Mouse (Mus musculus) midbrain, embryonic 12.5 days (tissue): ENCODE data around the gene Gm29776. TPM values are rescaled to one million over a fixed set of nuclear protein-coding genes. Genes with fewer than 3 reads are reported as not detected.

Experiments
- ATAC-seq: fragments of 200-750 bp; cut with Nextera tagmentation; 2 replicates; pipeline ENCODE4 v1.8.0; 2017; ENCODE audit warnings: low read depth, moderate TSS enrichment, moderate library complexity; ENCODE audit not compliant: low FRiP score
- H3K27ac ChIP-seq: fragments of 300-500 bp; sonication (generic); replicated peaks from 2 replicates; pipeline ENCODE4 v1.5.1; 2016; ENCODE audit warnings: mild to moderate bottlenecking
- H3K27me3 ChIP-seq: fragments of 300-500 bp; sonication (generic); 2 replicates; pipeline ENCODE4 v1.6.1; 2016; ENCODE audit warnings: mild to moderate bottlenecking
- H3K36me3 ChIP-seq: fragments of 300-500 bp; sonication (generic); 2 replicates; pipeline ENCODE4 v1.6.1; 2016
- H3K4me1 ChIP-seq: fragments of 300-500 bp; sonication (generic); 2 replicates; pipeline ENCODE4 v1.6.1; 2016
- H3K4me2 ChIP-seq: fragments of 300-500 bp; sonication (generic); replicated peaks from 2 replicates; pipeline ENCODE4 v1.6.1; 2016; ENCODE audit warnings: mild to moderate bottlenecking, moderate library complexity
- H3K4me3 ChIP-seq: fragments of 300-500 bp; sonication (generic); 2 replicates; pipeline ENCODE4 v1.5.1; 2016; ENCODE audit warnings: mild to moderate bottlenecking
- H3K9ac ChIP-seq: fragments of 300-500 bp; sonication (generic); replicated peaks from 2 replicates; pipeline ENCODE4 v1.6.1; 2016; ENCODE audit warnings: mild to moderate bottlenecking, moderate library complexity
- H3K9me3 ChIP-seq: fragments of 300-500 bp; sonication (generic); 2 replicates; pipeline ENCODE4 v1.6.1; 2016; ENCODE audit warnings: mild to moderate bottlenecking
- WGBS: fragments of 180-500 bp; shearing (Covaris S2); methylation state at CpG from one replicate; pipeline ENCODE4 v1.1.7; 2016; 5-methylcytosine and 5-hydroxymethylcytosine counted together
- polyA plus RNA-seq: library from polyadenylated mRNA; unstranded; fragments of >200 nt; fragmentation: Nextera tagmentation; extraction: Ambion mirVana; gene quantifications from 2 replicates; pipeline ENCODE4 v1.2.1, GENCODE M21; 2016

Gene Gm29776
- polyA plus RNA-seq, 1 experiment from 2014 or later: 0.11 TPM

GRCm38 (mm10) chr14:54728823-54729653, 30.4 kb upstream of the Gm29776 start:
- no peak overlapping the region for H3K27ac ChIP-seq
- no peaks in the 10 kb centered on the region for H3K9me3 ChIP-seq
- no peak for ATAC-seq
- no peaks in the 10 kb centered on the region for H3K27me3 ChIP-seq
- H3K4me1 ChIP-seq: no peaks in the 10 kb centered on the region
- 65% methylated on average over 13 of the region's 13 CpGs for WGBS
- H3K36me3 ChIP-seq: no peaks in the 10 kb centered on the region
- no peak overlapping the region for H3K9ac ChIP-seq
- H3K4me2 ChIP-seq: no peak overlapping the region
- H3K4me3 ChIP-seq: no peak overlapping the region

GRCm38 (mm10) chr14:54727565-54727964, 28.9 kb upstream of the Gm29776 start:
- WGBS: 77% methylated on average over 5 of the region's 5 CpGs
- ATAC-seq: no peak
- Histone ChIP-seq H3K27ac (no peak overlapping the region), H3K4me3 (no peak overlapping the region), H3K36me3 (no peaks in the 10 kb centered on the region), H3K4me2 (no peak overlapping the region), H3K9me3 (no peaks in the 10 kb centered on the region), H3K9ac (no peak overlapping the region), H3K27me3 (no peaks in the 10 kb centered on the region), H3K4me1 (no peaks in the 10 kb centered on the region)

- no peak overlapping the region for H3K27ac ChIP-seq
- no peak overlapping the region for H3K4me3 ChIP-seq
- no peak for ATAC-seq
- no peak overlapping the region for H3K9ac ChIP-seq
- H3K4me2 ChIP-seq: no peak overlapping the region
- H3K27me3 ChIP-seq: no peaks in the 10 kb centered on the region
- no peaks in the 10 kb centered on the region for H3K36me3 ChIP-seq
- no peaks in the 10 kb centered on the region for H3K9me3 ChIP-seq
- 84% methylated on average over 6 of the region's 6 CpGs for WGBS
- H3K4me1 ChIP-seq: no peaks in the 10 kb centered on the region
Measured at GRCm38 (mm10) chr14:54724049-54724448, 25.4 kb upstream of the Gm29776 start.

GRCm38 (mm10) chr14:54721711-54722110, 23.1 kb upstream of the Gm29776 start:
- Histone ChIP-seq H3K4me3 (no peak overlapping the region), H3K9ac (no peak overlapping the region), H3K9me3 (no peaks in the 10 kb centered on the region), H3K4me2 (no peak overlapping the region), H3K36me3 (no peaks in the 10 kb centered on the region), H3K27ac (no peak overlapping the region), H3K4me1 (no peaks in the 10 kb centered on the region), H3K27me3 (no peaks in the 10 kb centered on the region)
- ATAC-seq: no peak
- 83% methylated on average over 10 of the region's 10 CpGs for WGBS

GRCm38 (mm10) chr14:54720654-54721350, 22.2 kb upstream of the Gm29776 start:
- no peak for ATAC-seq
- H3K36me3 ChIP-seq: no peaks in the 10 kb centered on the region
- no peak overlapping the region for H3K27ac ChIP-seq
- H3K4me2 ChIP-seq: no peak overlapping the region
- 85% methylated on average over 7 of the region's 7 CpGs for WGBS
- H3K4me1 ChIP-seq: no peaks in the 10 kb centered on the region
- H3K27me3 ChIP-seq: no peaks in the 10 kb centered on the region
- H3K9ac ChIP-seq: no peak overlapping the region
- H3K9me3 ChIP-seq: no peaks in the 10 kb centered on the region
- H3K4me3 ChIP-seq: no peak overlapping the region

- no peak overlapping the region for H3K4me2 ChIP-seq
- H3K4me1 ChIP-seq: no peaks in the 10 kb centered on the region; the same call in 1 of the 2 replicates
- no peak for ATAC-seq
- WGBS: 90% methylated on average over 11 of the region's 11 CpGs
- H3K27ac ChIP-seq: no peak overlapping the region
- no peaks in the 10 kb centered on the region for H3K9me3 ChIP-seq
- no peak overlapping the region for H3K4me3 ChIP-seq
- H3K9ac ChIP-seq: no peak overlapping the region
- peaks cover 4% of the 10 kb centered on the region; the same call in 1 of the 2 replicates for H3K27me3 ChIP-seq
- H3K36me3 ChIP-seq: no peaks in the 10 kb centered on the region
Measured at GRCm38 (mm10) chr14:54720041-54720440, 21.4 kb upstream of the Gm29776 start.

- Histone ChIP-seq H3K9me3 (no peaks in the 10 kb centered on the region), H3K36me3 (no peaks in the 10 kb centered on the region), H3K27me3 (peaks cover 7% of the 10 kb centered on the region; the same call in 1 of the 2 replicates), H3K4me2 (no peak overlapping the region), H3K4me3 (no peak overlapping the region), H3K9ac (no peak overlapping the region), H3K27ac (no peak overlapping the region), H3K4me1 (no peaks in the 10 kb centered on the region; the same call in 1 of the 2 replicates)
- ATAC-seq: no peak
- 75% methylated on average over 1 of the region's 1 CpGs for WGBS
Measured at GRCm38 (mm10) chr14:54715402-54715801, 16.8 kb upstream of the Gm29776 start.

- no peaks in the 10 kb centered on the region for H3K9me3 ChIP-seq
- peak overlapping the region; percentile 35 for H3K4me3 ChIP-seq
- WGBS: 2% methylated on average over 15 of the region's 15 CpGs
- H3K36me3 ChIP-seq: no peaks in the 10 kb centered on the region
- peak overlapping the region; percentile 55 for H3K9ac ChIP-seq
- H3K27ac ChIP-seq: no peak overlapping the region
- peak; percentile 55; the same call in 1 of the 2 replicates for ATAC-seq
- peaks cover 7% of the 10 kb centered on the region; the same call in 1 of the 2 replicates for H3K27me3 ChIP-seq
- no peaks in the 10 kb centered on the region; the same call in 1 of the 2 replicates for H3K4me1 ChIP-seq
- H3K4me2 ChIP-seq: peak overlapping the region; percentile 66
Measured at GRCm38 (mm10) chr14:54714617-54715081, 16.0 kb upstream of the Gm29776 start.

- Histone ChIP-seq H3K36me3 (no peaks in the 10 kb centered on the region), H3K9ac (peak overlapping the region; percentile 55; the same call in 1 of the 2 replicates), H3K4me3 (peak overlapping the region; percentile 35), H3K27me3 (peaks cover 7% of the 10 kb centered on the region; the same call in 1 of the 2 replicates), H3K4me1 (no peaks in the 10 kb centered on the region; the same call in 1 of the 2 replicates), H3K9me3 (no peaks in the 10 kb centered on the region), H3K27ac (no peak overlapping the region), H3K4me2 (peak overlapping the region; percentile 66)
- ATAC-seq: peak; percentile 48; the same call in 1 of the 2 replicates
- 3% methylated on average over 13 of the region's 13 CpGs for whole genome bisulfite sequencing
Measured at GRCm38 (mm10) chr14:54714121-54714520, 15.5 kb upstream of the Gm29776 start.

- no peak for ATAC-seq
- H3K9me3 ChIP-seq: no peaks in the 10 kb centered on the region
- H3K9ac ChIP-seq: no peak overlapping the region
- 77% methylated on average over 8 of the region's 8 CpGs for WGBS
- no peaks in the 10 kb centered on the region; the same call in 1 of the 2 replicates for H3K4me1 ChIP-seq
- H3K4me3 ChIP-seq: no peak overlapping the region
- H3K4me2 ChIP-seq: no peak overlapping the region
- H3K36me3 ChIP-seq: no peaks in the 10 kb centered on the region
- no peak overlapping the region for H3K27ac ChIP-seq
- peaks cover 7% of the 10 kb centered on the region; the same call in 1 of the 2 replicates for H3K27me3 ChIP-seq
Measured at GRCm38 (mm10) chr14:54712861-54713260, 14.2 kb upstream of the Gm29776 start.

- no peak within 1 kb of the TSS for H3K4me2 ChIP-seq
- H3K9ac ChIP-seq: no peak within 1 kb of the TSS
- no peak within 1 kb of the TSS for H3K4me3 ChIP-seq
- H3K9me3 ChIP-seq: no peaks in the 10 kb centered on the region
- WGBS: 85% methylated on average over 7 of the region's 7 CpGs
- no peak for ATAC-seq
- no peak within 1 kb of the TSS for H3K27ac ChIP-seq
- H3K4me1 ChIP-seq: no peaks in the 10 kb centered on the region; the same call in 1 of the 2 replicates
- H3K27me3 ChIP-seq: peaks cover 7% of the 10 kb centered on the region; the same call in 1 of the 2 replicates
- H3K36me3 ChIP-seq: no peaks in the 10 kb centered on the region
Measured at GRCm38 (mm10) chr14:54712074-54712473, 13.4 kb upstream of the Gm29776 start, which contains the start of gene Cebpe. Gene Cebpe, minus strand, starts transcription at chr14:54712174.

GRCm38 (mm10) chr14:54709054-54709453, 10.4 kb upstream of the Gm29776 start:
- no peak for ATAC-seq
- WGBS: 90% methylated on average over 9 of the region's 9 CpGs
- no peaks in the 10 kb centered on the region for H3K4me1 ChIP-seq

More at GRCm38 (mm10) chr14:54709054-54709453, 10.4 kb upstream of the Gm29776 start:
- H3K9ac ChIP-seq: no peak overlapping the region
- no peak overlapping the region for H3K4me2 ChIP-seq
- no peaks in the 10 kb centered on the region for H3K27me3 ChIP-seq
- H3K36me3 ChIP-seq: no peaks in the 10 kb centered on the region
- H3K27ac ChIP-seq: no peak overlapping the region
- H3K9me3 ChIP-seq: no peaks in the 10 kb centered on the region
- H3K4me3 ChIP-seq: no peak overlapping the region
